Mouse (Mus musculus) cerebellum, adult 8-10 months (tissue): ENCODE measurements around the gene Mtx3.
"Not testable (repeated sequence)": the region's sequence is repeated elsewhere in the genome, so short reads cannot be mapped to it uniquely, and the experiment has no call there.

Source experiments
- DNase-seq: peaks from one replicate; pipeline ENCODE4 v3.0.0; 2022

Gene Mtx3

DNA sequence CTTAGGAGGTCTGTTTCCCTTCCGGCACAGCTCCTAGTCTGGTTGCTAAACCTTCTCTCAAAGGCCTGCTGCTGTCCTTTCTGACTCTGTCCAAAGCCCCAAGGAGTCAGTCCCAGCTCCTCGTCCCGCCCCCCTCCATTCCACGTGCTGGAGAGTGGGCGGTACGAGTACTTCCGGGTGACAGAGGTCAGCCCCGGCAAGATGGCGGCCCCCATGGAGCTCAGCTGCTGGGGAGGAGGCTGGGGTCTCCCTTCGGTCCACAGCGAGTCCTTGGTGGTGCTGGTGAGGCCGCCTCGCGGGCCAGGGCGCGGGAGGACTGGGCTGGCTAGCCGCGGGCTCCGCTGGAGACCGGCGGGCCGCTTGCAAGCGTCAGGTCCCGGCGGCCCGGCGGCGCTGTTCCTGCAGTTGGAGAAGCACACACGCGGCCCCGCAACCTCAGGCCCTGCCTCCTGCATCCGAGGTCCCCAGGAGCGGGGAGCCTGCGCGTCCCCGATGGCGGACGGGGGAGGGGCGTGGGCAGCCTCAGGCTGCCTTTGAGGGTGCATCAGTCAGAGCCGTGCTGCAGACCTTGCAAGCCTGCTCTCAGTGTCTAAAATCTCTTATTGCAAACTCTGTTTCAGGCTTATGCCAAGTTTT is at the start of gene Mtx3:
Gene Mtx3, plus strand, starts transcription at position 175 of the 636 bp plus-strand sequence.
- DNase-seq, result peak; percentile 86

DNA sequence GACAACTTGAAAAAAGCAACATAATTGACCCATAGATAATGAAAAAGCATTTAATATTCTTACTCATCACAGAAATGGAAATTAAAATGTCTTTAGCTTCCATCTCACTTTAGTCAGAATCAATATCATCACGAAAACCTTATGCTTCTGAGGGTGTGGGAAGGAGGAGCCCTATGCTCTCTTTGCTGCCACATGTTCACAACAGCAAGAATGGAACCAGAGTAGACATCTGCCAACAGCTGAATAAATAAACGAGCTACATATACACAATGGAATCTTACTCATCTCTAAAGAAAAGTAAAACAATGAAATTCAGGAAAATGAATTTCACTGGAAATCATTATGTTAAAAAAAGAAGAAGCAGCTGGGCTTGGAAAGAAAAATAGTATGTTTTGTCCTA is 45.7 kb upstream of the Mtx3 start:
- DNase-seq, result no peak

DNA sequence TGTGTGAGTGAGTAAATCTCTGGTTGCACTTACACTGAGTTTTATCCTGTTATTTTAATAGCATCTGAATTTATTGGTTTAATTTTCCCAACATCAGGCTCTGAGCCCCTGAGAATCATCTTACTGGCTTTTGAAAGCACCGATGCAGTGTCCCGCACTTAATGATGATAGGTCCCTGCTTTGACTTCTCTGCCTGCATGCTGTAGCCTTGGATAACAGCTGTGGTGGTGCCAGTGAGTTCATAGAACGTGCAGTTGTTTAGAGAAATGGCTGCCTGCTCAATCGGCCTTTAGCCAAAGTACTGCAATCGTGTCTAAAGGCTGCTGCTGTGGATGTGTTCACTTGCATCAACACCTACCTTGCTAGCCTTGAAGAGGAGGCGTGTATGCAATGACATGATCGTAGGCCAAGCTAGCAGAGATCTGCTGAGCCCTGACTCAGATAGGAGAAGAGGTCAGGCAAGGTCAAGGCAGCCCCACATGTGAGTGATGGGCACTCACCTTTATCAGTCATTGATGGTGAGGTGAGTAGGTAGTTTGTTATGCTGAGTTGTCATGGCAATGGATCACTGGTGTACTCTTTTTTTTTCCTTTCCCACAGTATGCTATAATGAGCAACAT is 45.1 kb upstream of the Mtx3 start:
- no peak for DNase-seq

DNA sequence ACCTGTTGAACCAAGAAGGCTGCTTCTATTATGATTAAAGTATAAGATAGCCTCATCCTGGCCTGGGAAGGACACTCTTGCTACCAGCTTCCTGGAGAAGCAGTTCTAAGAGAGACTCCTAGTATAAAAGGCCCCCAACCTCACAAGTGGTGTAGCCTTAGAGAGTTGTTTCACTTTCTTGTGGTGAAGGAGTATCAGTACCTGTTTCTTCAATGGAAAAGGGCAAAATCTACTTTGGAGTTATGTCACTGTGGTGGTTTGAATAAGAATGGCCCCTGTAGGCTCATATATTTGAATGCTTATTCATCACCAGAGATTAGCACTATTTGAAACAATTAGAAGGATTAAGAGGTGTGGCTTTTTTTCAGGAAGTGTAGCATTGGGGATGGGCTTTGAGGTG is 37.8 kb upstream of the Mtx3 start:
- no peak for DNase-seq

DNA sequence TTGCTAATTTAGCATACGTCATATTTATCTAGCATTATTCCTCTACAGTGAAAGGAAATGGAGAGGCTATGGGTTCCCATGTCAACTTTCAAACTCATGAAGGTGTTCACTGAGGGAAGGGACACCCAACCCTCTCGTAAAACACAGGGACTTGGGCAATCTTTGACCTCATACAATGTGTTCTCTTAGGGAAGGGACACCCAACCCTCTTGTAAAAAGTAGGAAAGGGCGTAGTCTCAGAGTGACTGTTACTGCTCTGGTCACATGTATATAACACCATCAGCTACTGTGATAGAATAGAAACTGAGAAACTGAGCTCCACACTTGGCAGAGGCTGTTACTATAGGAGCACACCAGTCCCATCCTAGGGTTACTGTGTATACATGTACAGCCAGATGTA is 36.7 kb upstream of the Mtx3 start:
- no peak for DNase-seq

DNA sequence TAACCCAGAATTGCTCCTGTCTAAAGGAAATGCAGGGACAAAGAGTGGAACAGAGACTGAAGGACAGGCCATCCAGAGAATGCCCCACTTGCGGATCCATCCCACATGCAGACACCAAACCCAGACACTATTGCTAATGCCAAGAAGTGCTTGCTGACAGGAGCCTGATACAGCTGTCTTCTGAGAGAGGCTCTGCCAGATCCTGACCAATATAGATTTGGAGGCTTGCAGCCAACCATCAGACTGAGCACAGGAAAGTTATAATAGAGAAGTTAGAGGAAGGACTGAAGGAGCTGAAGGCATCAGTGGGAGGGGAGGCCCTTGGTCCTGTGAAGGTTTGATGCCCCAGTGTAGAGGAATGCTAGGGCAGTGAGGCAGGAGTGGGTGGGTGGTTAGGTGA is 34.0 kb upstream of the Mtx3 start:
- not testable (repeated sequence) for DNase-seq

DNA sequence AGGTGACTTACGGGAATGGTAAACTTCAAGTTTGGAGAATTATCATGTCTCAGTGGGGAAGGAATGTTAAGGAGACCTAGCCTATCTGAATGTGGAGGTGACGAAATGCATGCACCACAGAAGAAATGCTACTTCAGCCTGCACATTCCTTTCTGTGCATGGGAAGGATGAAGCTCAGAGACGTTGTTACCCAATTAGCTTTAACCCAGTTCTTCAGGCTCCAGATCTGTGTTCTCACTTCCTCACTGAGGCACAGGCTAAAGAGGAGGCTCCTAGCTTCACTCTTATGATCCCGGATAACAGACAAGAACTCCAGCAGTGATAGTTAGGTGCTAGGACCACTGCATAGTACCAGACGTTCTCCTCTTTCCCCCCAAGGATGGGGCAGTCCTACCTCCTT is 28.2 kb upstream of the Mtx3 start:
- no peak for DNase-seq

DNA sequence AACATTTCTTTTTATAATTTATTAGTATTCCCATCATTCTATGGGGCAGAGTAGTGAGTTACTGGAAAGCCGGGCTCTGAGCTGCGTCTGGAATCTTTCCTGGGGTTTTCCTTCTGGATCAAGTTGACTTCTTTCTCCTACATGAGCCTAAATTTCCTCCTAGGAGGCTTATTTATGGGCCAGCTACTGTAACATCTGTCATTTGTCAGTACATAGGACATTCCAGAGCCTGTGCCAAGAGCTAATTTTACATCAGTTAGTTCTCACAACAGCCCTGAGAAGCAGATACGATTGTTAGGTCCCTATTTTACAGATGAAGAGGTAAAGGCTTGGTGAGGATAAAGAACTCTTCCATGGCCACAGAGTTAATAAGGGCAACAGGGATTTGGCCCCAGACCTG is 27.2 kb upstream of the Mtx3 start:
- DNase-seq, result no peak

DNA sequence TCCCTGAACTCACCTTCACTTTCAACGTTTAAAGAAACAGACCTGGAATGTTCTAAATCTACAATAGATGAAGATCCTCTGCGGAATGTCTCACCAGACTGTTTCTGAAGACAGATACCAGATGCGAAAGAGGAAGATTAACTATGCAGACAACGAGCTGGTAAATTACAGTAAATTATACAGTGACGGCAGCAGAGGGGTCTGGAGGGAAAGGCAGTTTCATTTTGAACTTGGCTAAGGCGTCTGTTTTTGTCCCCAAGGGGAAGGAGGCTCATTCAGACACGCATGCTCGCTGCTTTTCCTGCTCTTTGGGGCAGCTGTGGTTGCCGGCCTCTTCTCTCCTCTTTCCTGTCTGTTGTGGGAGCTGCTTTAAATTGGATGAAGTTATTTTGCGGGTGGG is 15.7 kb upstream of the Mtx3 start:
- no peak for DNase-seq

DNA sequence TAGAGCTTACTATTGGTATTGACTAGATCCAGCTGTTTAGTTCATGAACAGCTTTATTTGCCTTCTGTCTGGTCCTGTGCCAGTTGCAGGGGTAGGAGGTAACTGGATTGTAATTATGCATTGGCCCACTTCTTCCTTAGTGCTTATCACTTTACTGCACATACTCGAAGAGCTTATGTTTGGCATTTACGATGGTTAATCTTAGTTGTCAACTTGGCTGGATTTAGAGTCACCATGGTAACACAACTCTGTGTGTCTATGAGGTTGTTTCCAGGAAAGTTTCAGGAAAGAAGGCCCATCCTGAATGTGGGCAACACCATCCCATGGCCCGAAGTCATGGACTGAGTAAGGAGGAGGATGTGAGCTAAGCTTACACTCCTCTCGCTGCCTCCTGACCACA is 11.4 kb upstream of the Mtx3 start:
- DNase-seq, result no peak

DNA sequence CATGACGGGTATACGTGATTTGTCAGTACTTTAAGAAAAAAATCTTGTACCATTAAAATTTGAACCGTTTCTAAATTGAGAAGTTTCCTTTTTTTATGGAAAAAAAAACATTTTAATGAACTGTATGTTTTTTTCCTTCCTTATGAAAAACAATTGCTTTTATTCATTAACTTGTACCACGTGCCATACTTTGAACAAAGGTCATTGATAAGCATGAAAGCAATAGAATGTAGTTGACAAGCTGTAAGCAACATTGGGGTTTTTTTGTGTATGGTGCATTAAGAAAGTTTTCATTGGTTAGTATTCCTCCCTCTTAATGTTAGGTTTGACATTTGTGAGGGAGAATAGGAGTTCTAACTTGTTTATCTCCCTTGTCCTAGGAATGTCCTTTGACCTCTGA is 1.9 kb downstream of the Mtx3 start:
- no peak for DNase-seq

DNA sequence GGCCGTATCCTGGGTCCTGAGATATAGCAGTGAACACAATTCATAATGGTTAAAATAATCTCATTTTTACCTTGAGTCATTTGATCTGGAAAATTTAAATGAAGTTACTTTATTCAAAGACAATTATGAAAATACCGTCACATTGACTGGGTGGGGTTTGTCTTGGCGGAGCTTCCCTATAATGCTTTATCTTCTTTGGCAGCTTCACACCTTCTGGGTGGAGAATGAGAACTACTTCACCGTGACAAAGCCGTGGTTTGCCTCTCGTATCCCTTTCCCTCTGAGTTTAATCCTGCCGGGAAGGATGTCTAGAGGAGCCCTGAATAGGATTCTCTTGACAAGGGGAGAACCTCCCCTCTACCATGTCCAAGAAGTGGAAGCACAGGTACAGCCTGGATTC is 2.8 kb downstream of the Mtx3 start:
- DNase-seq, result no peak

DNA sequence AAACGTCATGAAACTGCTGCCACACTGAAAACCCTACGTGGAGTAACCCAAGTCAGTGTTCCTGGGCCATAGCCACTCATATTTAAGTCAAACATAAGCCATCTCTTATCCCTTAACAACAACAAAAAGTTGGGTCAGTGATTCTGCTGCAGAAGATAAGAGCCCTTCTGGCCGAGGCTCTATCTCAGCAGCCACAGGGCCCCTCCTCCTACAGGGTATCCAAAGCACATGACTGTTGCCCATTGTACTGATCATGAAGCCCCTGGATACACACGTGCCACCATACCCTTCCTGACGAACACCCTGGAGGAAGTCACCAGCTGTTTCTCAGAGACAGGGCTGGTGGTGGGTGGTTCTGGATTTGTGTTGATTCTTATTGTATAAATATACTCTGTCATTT is 3.4 kb downstream of the Mtx3 start:
- no peak for DNase-seq

DNA sequence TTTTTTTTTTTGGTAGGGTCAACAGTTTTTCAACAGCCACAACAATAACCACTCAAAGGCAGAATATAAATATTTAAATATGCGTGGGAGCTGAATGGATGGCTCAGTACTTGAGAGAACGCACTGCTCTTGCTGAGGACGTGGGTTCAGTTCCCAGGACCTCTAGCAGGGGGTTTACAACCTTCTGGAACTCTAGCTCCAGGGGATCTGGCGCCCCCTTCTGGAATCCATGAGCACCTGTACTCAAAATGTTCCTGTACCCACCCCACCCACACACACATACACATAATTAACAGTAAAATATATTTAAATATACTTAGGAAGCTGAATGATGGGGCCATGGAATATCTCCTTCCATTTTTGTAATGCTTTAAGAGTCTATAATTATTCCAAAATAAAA is 11.3 kb downstream of the Mtx3 start:
- no peak for DNase-seq

DNA sequence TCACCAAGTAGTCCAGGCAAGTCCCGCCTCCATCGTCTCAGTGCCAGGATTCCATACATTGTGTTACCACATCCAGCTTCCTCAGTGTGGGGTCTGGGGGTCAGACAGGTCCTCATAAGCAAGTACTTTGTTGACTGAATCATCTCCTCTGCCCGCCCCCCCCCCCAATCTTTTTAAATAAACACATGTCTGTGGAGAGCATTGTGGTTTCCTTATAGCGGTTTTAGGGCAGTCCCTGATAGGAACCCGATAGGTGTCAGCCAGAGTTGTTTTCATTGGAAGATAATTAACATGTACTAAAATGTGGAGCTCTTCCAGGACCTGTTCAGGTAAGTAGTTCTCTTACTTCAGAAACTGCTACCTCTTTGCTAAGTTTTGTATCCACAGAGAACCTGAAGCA is 14.2 kb downstream of the Mtx3 start:
- no peak for DNase-seq

DNA sequence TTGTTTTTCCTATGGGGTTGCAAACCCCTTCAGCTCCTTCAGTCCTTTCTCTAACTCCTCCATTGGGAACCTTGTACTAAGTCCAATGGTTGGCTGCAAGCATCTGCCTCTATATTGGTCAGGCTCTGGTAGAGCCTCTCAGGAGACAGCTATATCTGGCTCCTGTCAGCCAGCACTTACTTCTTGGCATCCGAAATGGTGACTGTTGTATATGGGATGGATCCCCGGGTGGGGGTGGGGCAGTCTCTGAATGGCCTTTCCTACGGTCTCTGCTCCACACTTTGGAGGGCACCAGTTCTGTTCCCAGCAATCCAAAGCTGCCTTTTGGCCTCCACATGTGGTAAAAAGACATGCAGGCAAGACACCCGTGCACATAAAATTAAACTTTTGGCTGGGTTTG is 15.4 kb downstream of the Mtx3 start:
- DNase-seq, result no peak

DNA sequence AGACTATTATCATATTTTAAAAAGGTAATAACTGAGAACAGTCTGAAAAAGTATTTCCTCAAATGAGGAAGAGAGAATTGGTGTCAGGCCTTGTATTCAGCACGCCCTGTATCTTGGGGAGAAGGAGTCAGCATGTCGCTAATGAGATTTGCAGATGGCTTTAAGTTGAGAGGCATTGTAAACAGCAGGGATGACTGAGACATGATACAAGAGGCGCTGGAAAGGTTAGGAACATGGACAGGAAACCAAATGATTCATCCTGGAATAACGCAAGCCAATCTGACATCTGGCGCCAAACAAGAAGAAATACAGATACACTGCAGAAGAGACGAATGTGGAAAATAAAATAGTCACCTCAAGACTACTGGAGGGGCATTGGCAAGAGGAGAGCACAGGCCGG is 20.8 kb downstream of the Mtx3 start:
- no peak for DNase-seq

DNA sequence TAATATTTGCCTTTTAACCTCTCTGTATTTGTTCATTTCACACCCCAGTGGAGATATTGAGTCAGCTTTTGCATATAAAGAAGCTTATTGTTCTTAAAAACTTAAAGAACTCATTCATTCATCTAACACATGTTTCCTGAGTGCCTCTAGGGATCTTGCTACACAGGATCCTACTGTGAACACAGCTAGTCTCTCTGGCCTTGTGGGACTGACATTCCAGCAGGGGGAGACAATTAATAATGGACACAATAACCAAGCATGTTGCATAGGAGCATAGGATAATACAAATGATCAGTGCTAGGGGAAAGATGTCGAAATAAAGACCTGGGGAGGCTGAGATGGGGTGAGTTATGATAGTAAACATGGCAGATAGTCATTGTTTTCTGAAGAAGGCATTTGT is 22.1 kb downstream of the Mtx3 start:
- DNase-seq, result no peak

DNA sequence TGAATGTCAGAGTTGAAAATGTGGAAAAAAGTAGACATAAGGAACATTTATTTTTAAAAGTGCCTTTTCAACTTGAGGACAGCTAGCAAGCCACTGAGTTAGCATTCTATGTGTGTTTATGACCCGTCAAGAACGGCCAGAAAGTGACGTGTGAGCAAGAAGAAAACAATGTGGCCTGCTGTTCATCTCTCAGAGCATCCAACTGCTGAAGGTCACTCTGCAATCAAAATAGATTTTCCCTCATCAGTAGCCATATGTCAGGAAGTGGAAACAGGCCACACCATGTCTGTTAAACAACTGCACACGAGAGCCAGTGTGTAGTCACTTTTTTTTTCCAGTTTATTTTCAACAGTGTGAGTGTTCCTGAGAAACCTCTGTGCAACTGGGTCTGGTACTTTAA is 35.0 kb downstream of the Mtx3 start:
- DNase-seq, result peak; percentile 12

DNA sequence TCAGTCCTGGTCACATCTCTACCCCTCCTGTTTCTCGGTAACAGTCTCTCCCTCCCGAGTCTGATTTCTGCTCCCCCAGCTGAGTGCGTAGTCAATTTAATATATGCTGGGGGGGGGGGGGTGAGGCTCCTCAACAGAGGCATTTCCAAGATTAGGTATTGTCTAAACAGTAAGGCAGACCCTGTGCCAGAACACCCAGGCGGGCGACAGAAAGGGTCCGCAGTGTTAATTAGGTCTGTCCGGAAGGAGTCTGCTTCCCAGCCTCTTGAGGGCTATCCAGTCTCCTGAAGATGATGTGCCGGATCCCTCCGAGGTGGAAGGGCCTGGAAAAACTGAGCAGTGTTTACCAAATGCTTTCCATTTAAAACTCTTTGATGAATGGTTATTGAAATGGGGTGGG is 35.4 kb downstream of the Mtx3 start:
- DNase-seq, result no peak

DNA sequence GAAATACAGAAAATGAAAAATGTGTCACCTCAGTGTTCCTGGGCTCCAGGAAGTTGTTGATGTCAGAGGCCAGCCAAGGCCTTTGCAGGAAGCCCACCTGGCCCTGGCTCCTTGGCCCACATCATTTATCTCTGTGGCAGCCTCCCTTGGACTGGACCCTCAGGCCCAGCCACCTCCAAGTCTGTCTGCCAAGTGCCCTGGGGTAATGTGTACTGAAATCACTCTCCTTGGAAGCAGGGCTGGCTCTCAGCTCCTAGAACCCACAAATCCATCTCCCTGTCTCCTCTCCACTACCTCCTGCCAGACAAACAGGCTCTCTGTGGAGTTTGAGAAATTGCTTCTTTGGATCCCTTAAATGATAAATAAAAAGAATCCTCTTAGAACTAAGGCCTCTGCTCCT is 36.0 kb downstream of the Mtx3 start:
- DNase-seq, result peak; percentile 15

DNA sequence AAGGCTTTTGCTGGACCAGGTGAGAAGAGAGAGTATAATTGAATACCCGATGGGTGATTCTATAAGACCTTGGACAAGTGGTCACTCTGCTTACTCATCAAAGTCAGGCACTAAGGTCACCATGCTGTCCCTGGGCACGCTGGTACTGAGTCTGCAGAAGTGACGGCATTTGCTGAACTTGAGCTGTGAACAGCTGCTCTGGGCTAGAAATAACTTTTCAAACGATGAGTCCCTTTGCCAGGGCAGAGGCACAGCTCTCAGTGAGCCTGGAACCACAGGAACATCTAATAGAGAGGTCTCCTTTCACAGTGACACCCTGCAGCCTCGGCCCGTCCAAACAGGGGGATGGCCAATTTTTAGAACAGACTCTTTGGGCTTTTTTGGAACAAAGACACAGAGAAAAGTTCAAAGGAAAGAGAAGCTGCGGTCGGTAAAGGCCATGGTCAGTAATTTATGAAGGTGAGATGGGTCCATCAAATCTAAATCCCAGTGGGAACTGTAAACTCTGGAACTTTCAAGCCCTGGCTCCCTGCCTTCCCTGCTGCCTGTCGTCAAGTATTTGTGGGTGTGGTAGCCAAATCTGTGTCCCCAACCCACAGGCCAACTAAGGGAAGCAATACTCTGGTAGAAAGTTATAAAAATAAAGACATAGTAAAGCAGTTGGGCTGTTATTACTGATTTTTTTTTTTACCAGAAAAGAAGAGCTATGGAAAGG is 37.9 kb downstream of the Mtx3 start:
- no peak for DNase-seq

DNA sequence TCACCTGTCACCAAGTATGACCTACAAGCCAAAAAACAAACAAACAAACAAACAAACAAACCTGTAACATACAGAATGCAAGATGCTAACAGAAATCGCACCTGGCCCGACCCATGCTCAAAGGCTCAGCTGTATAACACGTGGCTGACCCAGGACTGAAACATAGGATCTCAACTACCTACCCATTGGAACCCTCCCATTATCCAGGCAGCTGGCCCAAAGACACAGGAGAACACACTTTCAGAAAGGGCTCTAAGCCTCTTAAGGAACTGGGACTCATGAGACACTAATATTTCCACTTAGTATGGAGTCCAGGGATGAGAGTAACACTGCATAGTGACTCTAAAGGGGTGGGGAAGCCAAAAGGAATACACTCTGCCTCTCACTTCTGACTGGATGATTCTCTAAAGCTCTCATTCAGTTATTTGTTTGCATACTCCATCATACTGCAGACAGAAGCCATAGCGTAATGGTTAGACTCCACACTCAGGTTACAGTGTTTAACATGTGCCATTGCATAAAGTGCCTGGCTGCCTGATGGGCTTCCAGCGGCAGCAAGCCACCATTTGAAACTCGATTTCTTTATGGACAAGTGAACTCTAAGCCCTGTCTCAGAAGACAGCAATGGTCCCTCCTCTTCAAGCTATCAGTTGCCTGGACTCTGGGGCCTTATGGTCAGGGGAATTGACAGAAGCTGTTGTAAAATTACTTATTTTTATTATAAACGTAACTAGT is 38.6 kb downstream of the Mtx3 start:
- no peak for DNase-seq

DNA sequence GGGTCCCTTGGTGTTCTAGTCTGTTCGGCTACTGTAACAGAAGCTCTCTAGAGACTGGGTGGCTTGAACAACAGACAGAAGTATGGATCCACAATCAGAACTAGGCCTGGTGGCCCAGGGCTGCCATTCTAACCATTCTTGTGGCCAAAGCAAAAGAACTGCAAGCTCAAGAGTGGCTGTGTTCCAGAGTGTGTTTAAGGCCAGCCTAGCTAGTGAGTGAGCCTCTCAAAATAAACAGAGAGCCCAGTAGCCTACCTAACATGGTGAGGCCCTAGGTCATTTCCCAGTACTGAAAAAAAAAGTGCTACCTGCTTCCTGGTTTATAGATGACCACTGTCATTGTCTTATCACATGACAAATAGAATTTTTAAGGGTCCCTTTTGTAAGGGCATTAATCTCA is 39.6 kb downstream of the Mtx3 start:
- DNase-seq, result no peak
